Mouse (Mus musculus): Measurements from ENCODE around the gene Ascc1.

DNA sequence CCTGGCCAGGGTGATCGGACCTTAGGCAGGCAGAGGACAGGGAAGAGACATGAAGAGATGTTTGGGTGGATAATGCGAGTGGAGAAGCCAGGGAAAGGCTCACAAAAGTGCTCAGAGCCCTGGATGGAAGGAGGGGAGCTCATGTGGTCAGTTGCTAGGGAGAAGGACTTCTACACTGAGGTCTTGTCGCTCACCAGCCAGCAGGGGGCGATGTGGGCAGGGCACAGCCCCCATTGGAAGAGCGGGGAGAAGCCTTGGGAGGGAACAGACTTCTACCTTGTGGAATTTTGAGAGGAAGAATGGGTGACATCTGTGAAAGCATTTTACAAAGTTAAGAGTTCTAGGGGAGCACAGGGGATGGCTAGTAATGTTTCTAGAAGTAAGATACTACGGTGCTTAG, 121.5 kb downstream of the Ascc1 start:
- peak; percentile 58; the same call in 1 of the 2 replicates for TF ChIP-seq CTCF (IDR thresholded peaks at IDR 0.05; ENCODE audit: extremely low read depth, insufficient read length, insufficient replicate concordance, low read depth, low read length)
- TF ChIP-seq POLR2A (IDR thresholded peaks at IDR 0.05; ENCODE audit: low read depth, low read length), result no peak
